Comparison of ENCODE assay signal across 8 mouse cellular contexts in genomic region chr13:60479043-60479861, GRCm38 (mm10).
A peak's percentile ranks its signal among the peaks of the same experiment; 100 is the strongest.
DNase-seq lines count a peak whose midpoint lies in the region; ATAC-seq and TF ChIP-seq lines count a peak whose summit lies in the region.

No protein-coding gene starts in this region.

- ATAC-seq in heart, embryonic 12.5 days (ENCODE audit: insufficient number of reproducible peaks, low FRiP score): no peak
- peak; percentile 64; the same call in 1 of the 2 replicates for ATAC-seq in kidney, postnatal 0 days (replicated peaks; ENCODE audit: low FRiP score, low read depth)
- ATAC-seq in liver, embryonic 12.5 days: peak; percentile 29

- peak overlapping the region; percentile 45 for H3K4me3 ChIP-seq in heart, embryonic 12.5 days
- peak overlapping the region; percentile 13 for H3K4me3 ChIP-seq in kidney, postnatal 0 days (replicated peaks; ENCODE audit: low read depth, low read length)
- peak overlapping the region; percentile 22; the same call in 1 of the 2 replicates for H3K4me3 ChIP-seq in liver, embryonic 12.5 days

- peak; percentile 79 for TF ChIP-seq CTCF in kidney, postnatal 0 days (IDR thresholded peaks at IDR 0.05; ENCODE audit: low read depth)

- no peak overlapping the region for H3K27ac ChIP-seq in heart, embryonic 12.5 days (ENCODE audit: poor library complexity, severe bottlenecking)
- peak overlapping the region; percentile 84 for H3K27ac ChIP-seq in kidney, postnatal 0 days
- no peak overlapping the region for H3K27ac ChIP-seq in liver, embryonic 12.5 days

- H3K4me1 ChIP-seq in heart, embryonic 12.5 days (replicated peaks): peaks cover 11% of the 10 kb centered on the region
- H3K4me1 ChIP-seq in kidney, postnatal 0 days (replicated peaks; ENCODE audit: insufficient read depth, low read length): peaks cover 5% of the 10 kb centered on the region; the same call in 1 of the 2 replicates
- H3K4me1 ChIP-seq in liver, embryonic 12.5 days: peaks cover 22% of the 10 kb centered on the region

- H3K9me3 ChIP-seq in heart, embryonic 12.5 days (replicated peaks): no peaks in the 10 kb centered on the region; the same call in 1 of the 2 replicates
- no peaks in the 10 kb centered on the region for H3K9me3 ChIP-seq in kidney, postnatal 0 days (replicated peaks; ENCODE audit: low read length)
- no peaks in the 10 kb centered on the region for H3K9me3 ChIP-seq in liver, embryonic 12.5 days (replicated peaks)

- no peaks in the 10 kb centered on the region for H3K36me3 ChIP-seq in heart, embryonic 12.5 days
- no peaks in the 10 kb centered on the region for H3K36me3 ChIP-seq in kidney, postnatal 0 days (ENCODE audit: insufficient read depth, low read length)
- H3K36me3 ChIP-seq in liver, embryonic 12.5 days: no peaks in the 10 kb centered on the region

- intact Hi-C loops in gastrocnemius, postnatal 14 days (cut with DNase I; ENCODE audit: low total_unique reads): loop anchor here (2.0 kb wide), 1 partner anchor 262 kb away; no protein-coding TSS in a partner anchor
- intact Hi-C loops in gastrocnemius, postnatal 36 days (cut with DNase I): loop anchor here (2.0 kb wide), 1 partner anchor 122 kb away; the partner anchor contains the start of gene Dapk1

- DNase-seq in gastrocnemius, postnatal 14 days: peak; percentile 38
- no peak for DNase-seq in gastrocnemius, postnatal 36 days
- peak; percentile 81 for DNase-seq in embryo, embryonic 10 days (ENCODE audit: low spot score)
- peak; percentile 88 for DNase-seq in kidney, postnatal 0 days (ENCODE audit: low spot score)
- DNase-seq in naive thymus-derived CD4-positive, alpha-beta T cell, adult 2 months (ENCODE audit: low read depth): peak; percentile 19
- no peak for DNase-seq in natural killer cell, adult 2 months (ENCODE audit: low spot score in 2 of 2)

- peaks cover 10% of the 10 kb centered on the region; the same call in 1 of the 2 replicates for H3K27me3 ChIP-seq in heart, embryonic 12.5 days (replicated peaks)
- no peaks in the 10 kb centered on the region for H3K27me3 ChIP-seq in kidney, postnatal 0 days (ENCODE audit: insufficient read depth, low read length)
- H3K27me3 ChIP-seq in liver, embryonic 12.5 days (replicated peaks): peaks cover 3% of the 10 kb centered on the region; the same call in 1 of the 2 replicates

- peak overlapping the region; percentile 57 for H3K9ac ChIP-seq in heart, embryonic 12.5 days
- no peak overlapping the region for H3K9ac ChIP-seq in kidney, postnatal 0 days (ENCODE audit: low read depth, low read length)
- no peak overlapping the region for H3K9ac ChIP-seq in liver, embryonic 12.5 days

- H3K4me2 ChIP-seq in heart, embryonic 12.5 days: peak overlapping the region; percentile 82
- H3K4me2 ChIP-seq in kidney, postnatal 0 days (ENCODE audit: low read length): peak overlapping the region; percentile 55
- H3K4me2 ChIP-seq in liver, embryonic 12.5 days: peak overlapping the region; percentile 59

- 7% methylated on average over 18 of the region's 18 CpGs for WGBS in heart, embryonic 12.5 days
- WGBS in kidney, postnatal 0 days: 4% methylated on average over 18 of the region's 18 CpGs
- WGBS in liver, embryonic 12.5 days (ENCODE audit: insufficient replicate concordance): 13% methylated on average over 18 of the region's 18 CpGs

Comparison
In these comparisons a context has a peak if more than half of its experiments do, and no peak if none do; other contexts are left out.
1. DNase-seq: peak in gastrocnemius, postnatal 14 days (single experiment), embryo, embryonic 10 days (single experiment), kidney, postnatal 0 days (single experiment) and naive thymus-derived CD4-positive, alpha-beta T cell, adult 2 months (single experiment); none in gastrocnemius, postnatal 36 days (0 of 2) and natural killer cell, adult 2 months (0 of 2).
2. Peak in every context shown above with its lines, with median percentiles within 50 percentile points of each other: H3K4me2 ChIP-seq and H3K4me3 ChIP-seq.